Mouse (Mus musculus) left cerebral cortex, postnatal 36 days (tissue): ENCODE data around the gene Pde4d. TPM values are rescaled to one million over a fixed set of nuclear protein-coding genes. Genes with fewer than 3 reads are reported as not detected.
A peak's percentile ranks its signal among the peaks of the same experiment; 100 is the strongest.

Source experiments
- DNase-seq, 2 experiments: peaks; one replicate each; pipeline ENCODE4 v3.0.0; 2021 to 2022; ENCODE audit warnings: low spot score in 2 of 2, mixed read lengths in 1 of 2
- intact Hi-C: fragments of 180-260 bp; cut with DNase I; formaldehyde crosslinking; loops from one replicate; pipeline ENCODE4 v1.15.1; 2025
- total RNA-seq, 2 experiments: library from RNA; stranded (reverse); gene quantifications; 2 replicates each; pipeline ENCODE4 v1.2.3; 2021

Pde4d gene
- total RNA-seq, 2 experiments from 2014 or later, result 110 to 119 TPM

- no peak for DNase-seq
- intact Hi-C loops, result loop anchor here (5.0 kb wide), 1 partner anchor 88 kb away; no protein-coding TSS in a partner anchor
These were observed 755.8 kb downstream of the Pde4d start for GRCm38 (mm10) chr13:109205541-109205940.

DNA sequence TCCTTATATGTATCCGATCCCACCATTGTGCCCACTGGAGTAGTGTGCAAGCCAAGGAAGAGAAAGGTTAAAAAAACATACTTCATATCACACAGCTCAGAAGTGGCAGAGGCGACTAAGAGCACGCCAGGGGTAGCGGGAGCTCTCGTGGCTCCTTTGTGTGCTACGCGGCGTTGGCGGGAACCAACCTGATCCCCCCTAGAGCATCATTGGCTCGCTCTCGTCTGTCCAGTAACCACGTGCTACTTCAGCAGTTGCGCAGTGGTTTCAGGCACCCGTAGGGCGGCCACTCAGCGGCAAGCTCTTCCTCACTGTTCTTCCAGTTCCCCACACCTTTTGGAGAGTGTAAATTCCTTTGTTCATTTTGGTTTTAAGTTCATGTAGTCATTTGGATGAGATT lies 758.9 kb downstream of the Pde4d start:
- intact Hi-C loops, result loop anchor here (2.0 to 5.0 kb wide), 2 partner anchors 91 to 862 kb away; no protein-coding TSS in a partner anchor
- DNase-seq, result no peak

DNA sequence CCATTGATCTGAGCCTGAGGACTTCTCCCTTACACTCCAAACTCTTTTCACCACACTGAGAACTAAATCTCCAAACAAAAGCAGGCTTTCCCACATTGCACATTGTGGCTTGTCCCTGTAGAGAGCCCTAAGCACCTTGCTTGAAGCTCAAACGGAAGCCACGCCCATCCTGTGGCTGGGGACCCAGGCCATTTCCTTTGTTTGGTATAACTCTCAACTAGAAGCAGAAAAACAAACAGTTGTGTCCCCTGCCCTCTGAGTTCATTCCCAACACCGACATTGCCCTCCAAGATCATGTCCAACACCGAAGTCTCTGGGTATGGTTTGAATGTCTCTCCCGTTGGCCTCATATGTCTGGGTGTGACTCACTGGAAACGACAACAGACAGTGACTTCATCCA lies 759.7 kb downstream of the Pde4d start:
- intact Hi-C loops, result loop anchor here (2.0 to 5.0 kb wide), 2 partner anchors 92 to 863 kb away; no protein-coding TSS in a partner anchor
- DNase-seq, result no peak

DNA sequence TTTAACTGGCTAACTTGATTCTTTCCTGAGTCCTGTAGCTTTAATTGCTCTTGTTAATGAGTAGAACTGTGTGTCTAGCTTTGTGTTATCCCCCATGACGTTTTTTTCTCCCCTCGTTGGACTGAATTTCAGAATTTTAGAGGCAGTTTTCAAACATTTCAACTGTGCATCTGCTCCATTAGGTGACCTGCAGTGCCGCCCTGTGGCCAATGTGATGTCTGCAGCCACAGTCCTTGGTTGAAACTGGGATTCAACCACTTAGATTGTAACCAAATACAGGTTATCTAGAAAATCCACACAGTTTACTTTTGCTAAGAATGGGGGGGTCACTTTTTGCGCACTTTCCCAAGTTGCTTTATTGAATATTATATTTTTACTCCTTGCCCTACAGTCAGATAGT lies 760.7 kb downstream of the Pde4d start:
- intact Hi-C loops, result loop anchor here (5.0 to 10.0 kb wide), 3 partner anchors 328 to 1018 kb away; no protein-coding TSS in a partner anchor
- DNase-seq, result peak; percentile 72 to 75

GRCm38 (mm10) chr13:109211471-109211870 lies 761.7 kb downstream of the Pde4d start:
- intact Hi-C loops, result loop anchor here (5.0 to 10.0 kb wide), 3 partner anchors 329 to 1019 kb away; no protein-coding TSS in a partner anchor
- DNase-seq, result no peak

DNA sequence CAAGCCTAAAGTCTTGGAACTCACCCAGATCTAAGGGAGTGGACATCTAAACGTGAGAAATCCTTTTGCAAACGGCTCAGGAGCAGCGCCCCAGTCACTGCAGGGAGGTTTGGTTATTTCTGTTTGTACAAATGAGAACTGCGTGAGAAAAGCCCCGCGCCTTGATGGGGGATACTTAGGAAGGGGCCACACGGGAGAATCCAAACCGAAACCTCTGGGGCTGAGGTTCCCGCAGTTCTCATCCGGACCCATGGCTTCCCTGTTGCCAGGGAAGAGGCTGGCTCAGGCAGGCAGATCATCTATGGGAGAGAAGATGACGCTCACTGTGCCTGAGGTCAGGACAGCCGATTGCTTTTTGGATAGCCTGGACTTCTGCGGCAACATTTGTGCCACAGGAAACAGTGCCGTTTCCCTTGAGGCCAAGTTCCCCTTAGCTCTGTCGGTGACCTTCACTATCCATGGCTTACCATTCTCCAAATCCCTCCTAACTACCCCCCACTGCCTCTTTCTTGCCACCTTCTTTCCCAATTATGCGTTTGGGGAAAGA lies 762.3 kb downstream of the Pde4d start:
- intact Hi-C loops, result loop anchor here (5.0 to 10.0 kb wide), 3 partner anchors 330 to 1020 kb away; no protein-coding TSS in a partner anchor
- no peak for DNase-seq

DNA sequence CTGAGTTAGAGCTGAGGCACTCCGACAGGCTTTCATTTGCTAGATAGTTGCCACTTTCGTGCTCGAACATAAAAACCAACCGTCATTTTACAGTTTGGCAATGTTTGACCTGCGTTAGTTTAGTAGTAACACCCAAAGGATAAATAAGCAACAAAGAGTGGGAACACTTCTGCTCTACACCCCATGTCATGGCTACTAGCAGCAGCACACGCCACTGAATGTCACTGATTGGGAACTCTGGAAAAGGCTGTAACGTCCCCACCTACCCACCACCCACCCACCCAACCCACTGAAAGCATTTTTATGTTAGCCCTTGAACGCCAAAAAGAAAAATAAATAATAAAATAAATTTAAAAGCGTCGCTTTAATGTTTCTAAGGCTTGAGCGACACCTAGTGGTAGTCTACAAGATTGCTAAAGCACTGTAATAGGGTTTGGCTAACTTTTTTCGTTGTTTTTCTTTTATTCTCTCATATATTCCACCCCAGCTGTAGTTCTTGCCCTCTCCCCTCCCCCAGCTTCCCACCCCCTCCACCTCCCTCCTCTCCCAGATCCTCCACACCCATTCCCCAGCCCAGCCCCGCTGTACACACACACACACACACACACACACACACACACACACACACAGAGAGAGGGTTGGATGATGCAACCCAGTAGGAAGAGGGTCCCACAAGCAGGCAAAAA lies 763.2 kb downstream of the Pde4d start:
- intact Hi-C loops, result loop anchor here (5.0 to 10.0 kb wide), 3 partner anchors 331 to 1021 kb away; no protein-coding TSS in a partner anchor
- no peak for DNase-seq

DNA sequence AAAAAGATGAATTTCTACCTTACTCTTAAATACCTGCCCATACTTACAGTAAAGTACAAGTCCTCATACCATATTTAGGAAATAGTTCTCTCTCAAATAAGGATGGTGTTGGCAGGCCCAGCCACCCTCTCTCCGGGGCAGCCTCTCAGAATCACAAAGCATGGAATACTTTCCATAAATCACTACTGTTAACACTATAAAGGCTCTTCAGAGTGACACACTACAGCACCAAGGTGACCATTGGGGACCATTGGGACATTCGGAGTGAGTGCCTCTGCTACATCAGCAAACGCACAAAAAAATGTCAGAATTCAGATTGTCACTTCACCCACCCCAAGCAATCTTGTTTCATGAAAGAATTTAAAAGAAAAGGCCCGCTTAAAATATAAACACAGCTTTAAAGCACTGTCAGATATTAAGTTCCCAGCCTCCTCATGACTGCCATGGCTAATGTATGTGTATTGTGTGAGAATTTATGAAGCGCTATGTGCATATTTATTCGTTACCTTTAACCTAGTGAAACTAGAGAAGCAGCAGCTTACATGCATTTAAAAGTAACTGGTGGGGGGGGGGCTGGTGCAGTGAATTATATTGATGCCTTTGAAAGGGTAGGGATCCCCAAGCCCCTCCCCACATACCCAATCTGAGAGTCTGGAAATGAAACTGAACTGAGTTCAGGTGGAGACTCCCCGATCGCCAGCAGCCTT lies 769.4 kb downstream of the Pde4d start:
- DNase-seq, result no peak
- intact Hi-C loops, result loop anchor here (10.0 kb wide), 1 partner anchor 834 kb away; no protein-coding TSS in a partner anchor

DNA sequence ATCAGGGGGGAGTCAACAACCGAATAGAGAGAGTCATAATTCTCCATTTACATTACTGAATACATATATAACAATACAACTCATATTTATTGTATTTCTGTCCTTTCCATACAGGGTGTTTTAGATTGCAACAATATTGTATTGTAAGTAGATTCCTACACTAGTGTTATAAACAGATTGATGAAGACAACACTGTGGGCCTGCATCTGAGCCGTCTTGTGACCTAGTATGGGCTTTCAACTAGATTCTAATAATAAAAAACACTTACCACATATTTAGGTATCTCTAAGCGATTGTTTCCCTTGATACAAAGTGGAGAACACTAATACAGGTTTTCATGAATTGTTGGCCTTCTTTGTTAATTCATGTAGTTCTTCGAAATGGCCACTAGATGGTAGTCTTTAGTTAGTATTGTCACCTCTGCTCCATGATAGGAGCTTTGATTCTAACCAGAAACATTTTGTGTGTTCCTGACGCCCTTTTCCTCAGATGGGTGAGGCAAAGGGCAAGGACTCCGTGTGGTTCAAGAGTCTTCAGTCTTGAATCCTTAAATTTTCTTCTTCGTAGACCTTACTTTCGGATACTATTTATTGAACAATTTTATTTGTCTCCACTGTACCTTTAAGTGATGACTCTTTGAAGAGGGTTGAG lies 779.3 kb downstream of the Pde4d start:
- DNase-seq, result no peak
- intact Hi-C loops, result loop anchor here (2.0 to 5.0 kb wide), 5 partner anchors 114 to 528 kb away; no protein-coding TSS in a partner anchor

GRCm38 (mm10) chr13:109229618-109230334 lies 780.0 kb downstream of the Pde4d start:
- DNase-seq, result no peak
- intact Hi-C loops, result loop anchor here (2.0 to 5.0 kb wide), 5 partner anchors 113 to 528 kb away; no protein-coding TSS in a partner anchor

DNA sequence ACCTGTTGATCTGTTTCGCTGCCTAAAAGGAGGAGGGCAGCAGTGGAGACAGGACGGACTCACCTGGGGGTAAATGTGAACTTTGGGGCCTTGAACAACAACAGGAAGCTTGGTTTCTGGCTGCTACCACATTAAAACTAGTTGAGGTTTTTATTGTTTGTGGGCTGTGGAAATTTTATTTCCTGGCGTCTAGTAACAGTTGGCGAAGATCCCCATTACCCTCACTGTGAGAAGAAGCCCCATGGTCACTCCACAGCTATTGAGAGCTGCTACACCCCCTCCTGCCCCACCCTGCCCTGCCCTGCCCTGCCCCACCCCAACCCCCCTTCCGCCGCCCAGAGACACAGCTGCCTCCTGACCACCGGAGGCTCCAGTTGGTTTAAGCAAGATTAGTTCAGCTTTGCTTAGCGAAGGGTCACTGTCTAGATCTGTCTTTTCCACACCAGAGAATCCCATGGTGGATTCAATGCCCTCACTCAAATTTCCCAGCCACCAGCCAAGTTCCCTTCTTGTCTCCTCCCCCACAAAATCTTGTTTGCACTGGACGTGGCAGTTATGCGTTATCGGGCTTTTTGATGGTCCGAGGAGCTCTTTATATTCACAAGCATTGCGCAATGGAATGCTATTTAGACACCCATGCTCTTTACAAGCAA lies 780.7 kb downstream of the Pde4d start:
- intact Hi-C loops, result no loop called here

DNA sequence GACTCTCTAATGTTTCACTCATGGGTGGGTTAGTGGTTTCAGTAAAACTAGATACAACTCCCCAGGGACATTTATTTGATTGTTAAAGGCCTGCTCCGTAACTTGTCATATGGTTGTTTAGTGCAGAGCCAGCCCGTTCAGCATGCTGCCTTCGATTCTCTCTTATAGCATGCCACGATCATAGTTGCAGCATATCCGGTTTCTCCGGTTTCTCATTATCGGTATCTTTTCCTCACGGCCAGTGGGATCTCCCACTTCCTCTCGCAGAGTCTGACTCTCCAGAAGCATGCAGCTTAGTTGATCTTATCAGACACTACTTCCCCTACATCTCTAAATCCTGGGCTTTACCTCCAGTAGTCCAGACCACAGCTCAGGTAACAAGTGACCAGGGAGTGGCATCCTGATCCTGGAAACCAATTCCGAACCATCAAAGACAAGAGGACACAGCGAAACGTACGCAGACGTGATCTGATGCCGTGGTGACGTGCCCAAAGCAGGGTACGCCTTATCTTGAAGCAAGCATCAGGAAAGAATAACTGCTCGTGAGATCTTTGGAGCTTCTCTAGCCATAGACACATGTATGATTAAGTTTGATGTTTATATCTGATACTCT lies 782.2 kb downstream of the Pde4d start:
- intact Hi-C loops, result no loop called here
- no peak for DNase-seq

More for the DNA sequence above, 780.7 kb downstream of the Pde4d start:
- DNase-seq, result no peak

DNA sequence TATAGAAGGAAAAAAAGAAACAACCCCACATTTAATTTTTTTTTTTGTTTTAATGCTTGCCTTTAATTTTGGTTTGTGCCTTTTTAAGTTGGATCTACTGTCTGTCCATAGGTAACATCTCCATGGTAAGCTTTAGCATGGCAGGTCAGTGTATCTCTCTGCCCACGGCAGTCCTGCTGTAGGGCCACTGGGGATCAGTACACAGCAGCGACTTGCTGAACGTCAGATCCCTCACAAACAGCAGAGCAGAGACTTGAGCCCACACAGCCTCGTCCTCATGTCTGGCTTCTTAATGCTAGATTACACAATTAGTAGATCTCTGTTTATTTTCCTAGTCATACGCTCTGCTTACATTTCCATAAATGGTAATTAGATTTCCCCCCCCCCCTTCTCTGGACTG lies 782.8 kb downstream of the Pde4d start:
- intact Hi-C loops, result no loop called here
- no peak for DNase-seq

DNA sequence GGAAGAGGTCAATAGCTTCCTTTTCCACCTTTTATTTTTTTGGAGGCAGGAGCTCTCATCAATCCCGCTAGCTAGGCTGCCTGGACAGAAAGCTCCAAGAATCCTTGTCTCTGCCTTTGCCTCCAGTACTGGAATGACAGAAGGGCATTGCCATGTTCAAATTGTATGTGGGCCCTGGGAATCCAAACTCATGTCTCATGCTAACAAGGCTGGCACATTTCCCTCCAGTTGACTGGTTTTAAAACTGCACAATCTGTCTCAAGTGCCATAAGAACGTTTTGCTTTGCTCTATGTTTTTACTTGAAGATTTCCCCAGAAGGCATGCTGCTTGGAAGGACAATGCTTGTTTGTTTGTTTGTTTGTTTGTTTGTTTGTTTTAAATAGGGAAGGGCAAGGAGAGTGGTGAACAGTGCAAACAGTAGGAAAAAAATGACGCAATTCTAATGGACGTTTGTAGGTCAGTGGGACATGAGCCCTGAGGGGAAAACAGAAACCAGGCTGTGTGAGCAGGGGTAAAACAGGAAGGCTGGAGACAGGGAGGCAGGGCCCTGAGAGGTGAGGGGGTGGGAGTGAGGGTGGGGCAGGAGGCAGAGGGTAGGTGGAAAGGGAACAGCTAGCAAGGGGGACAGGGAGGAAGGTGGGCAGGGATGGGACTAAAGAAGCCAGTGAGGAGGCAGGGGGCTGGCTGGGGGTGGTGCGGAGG lies 784.3 kb downstream of the Pde4d start:
- intact Hi-C loops, result no loop called here
- DNase-seq, result no peak

DNA sequence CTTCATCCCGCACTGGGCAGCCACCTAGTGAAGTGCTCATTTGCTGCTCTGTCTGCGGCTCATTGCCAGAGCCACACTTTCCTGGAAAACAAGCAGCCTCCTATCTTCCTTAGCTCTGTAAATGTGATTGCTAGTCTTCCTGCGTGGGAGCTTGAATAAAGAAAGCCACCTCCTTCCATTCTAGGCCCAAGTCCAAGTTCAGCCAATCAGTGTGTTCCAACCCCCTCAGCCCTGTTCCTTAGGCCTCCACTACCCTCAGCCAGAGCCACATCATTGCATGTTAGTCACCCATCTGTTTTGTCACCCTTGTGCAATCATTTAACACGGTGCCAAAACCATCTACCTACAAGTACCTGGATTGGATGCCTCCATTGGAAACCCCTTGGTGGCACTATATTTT lies 786.3 kb downstream of the Pde4d start:
- peak; percentile 42 to 62 for DNase-seq
- intact Hi-C loops, result no loop called here

GRCm38 (mm10) chr13:109238670-109239069 lies 788.9 kb downstream of the Pde4d start:
- intact Hi-C loops, result no loop called here
- no peak for DNase-seq

- no peak for DNase-seq
- intact Hi-C loops, result no loop called here
These were observed 789.5 kb downstream of the Pde4d start for GRCm38 (mm10) chr13:109239296-109239695.
